Comparison of ENCODE assay signal across 11 mouse cellular contexts in genomic region chr11:65160991-65161880, GRCm38 (mm10). TPM values are rescaled to one million over a fixed set of nuclear protein-coding genes. Genes with fewer than 3 reads are reported as not detected.
DNase-seq lines count a peak whose midpoint lies in the region; ATAC-seq and TF ChIP-seq lines count a peak whose summit lies in the region.
"Had no signal": no experiment of that assay in that cellular context is flagged by ENCODE, and none has a peak within 500 bp of the region (broad histone marks: within the 10 kb centered on the region; RNA-seq: fewer than 3 reads in every experiment).

No protein-coding gene starts in this region.

- peak overlapping the region; percentile 81; the same call in 1 of the 2 replicates for H3K9ac ChIP-seq in ES-E14 (ENCODE audit: insufficient read depth, low read depth, low read length, poor library complexity, severe bottlenecking)

- peak overlapping the region; percentile 93 to 95; a peak in 3 of 4 replicates for H3K4me3 ChIP-seq in ES-E14 (ENCODE audit: insufficient read depth in 1 of 2, low read depth in 1 of 2, low read length in 2 of 2, poor library complexity in 1 of 2, severe bottlenecking in 1 of 2)
- H3K4me3 ChIP-seq in hindbrain, embryonic 10.5 days = peak overlapping the region; percentile 86

- DNase-seq in heart, adult 11 months = peak; percentile 86
- DNase-seq in heart, postnatal 36 days = no peak
- no peak for DNase-seq in ES-E14 (ENCODE audit: low read depth, low spot score)
- no peak for DNase-seq in hindbrain, embryonic 10.5 days (ENCODE audit: low spot score)
- peak; percentile 84 for DNase-seq in lung, postnatal 36 days
- no peak for DNase-seq in B cell, adult 2 months
- no peak for DNase-seq in retina, embryonic 14.5 days (ENCODE audit: low spot score)

- H3K4me1 ChIP-seq in ES-E14 (ENCODE audit: control insufficient read depth in 2 of 2, insufficient read depth in 2 of 2, low read length in 2 of 2, poor library complexity in 1 of 2) = peaks cover 2 to 4% of the 10 kb centered on the region in 2 experiments; a peak in 2 of 4 replicates
- H3K4me1 ChIP-seq in hindbrain, embryonic 10.5 days (replicated peaks) = peaks cover 21% of the 10 kb centered on the region

- no peak for ATAC-seq in monocyte, adult 5-6 weeks (replicated peaks; ENCODE audit: insufficient number of reproducible peaks, low FRiP score, low TSS enrichment, poor library complexity, severe bottlenecking)

- H3K36me3 ChIP-seq in ES-E14 (ENCODE audit: control insufficient read depth, insufficient read depth, low read length, poor library complexity, severe bottlenecking) = no peaks in the 10 kb centered on the region
- no peaks in the 10 kb centered on the region for H3K36me3 ChIP-seq in hindbrain, embryonic 10.5 days

- 69% methylated on average over 7 of the region's 7 CpGs for WGBS in hindbrain, embryonic 10.5 days

- in situ Hi-C loops in ES-E14 (cut with MboI; ENCODE audit: low sequenced_read_pairs in 2 of 2, unreplicated experiment in 2 of 2) = no loop called here

- intact Hi-C loops in heart, postnatal 36 days (cut with DNase I) = loop anchor here (5.0 kb wide), 1 partner anchor 99 kb away; no protein-coding TSS in a partner anchor

- no peaks in the 10 kb centered on the region for H3K9me3 ChIP-seq in ES-E14 (ENCODE audit: control insufficient read depth, insufficient read depth, low read depth, low read length)
- H3K9me3 ChIP-seq in hindbrain, embryonic 10.5 days = no peaks in the 10 kb centered on the region

- H3K27ac ChIP-seq in ES-E14 (ENCODE audit: insufficient read depth, low read depth, low read length, poor library complexity, severe bottlenecking) = no peak overlapping the region
- 0 out of 2 replicates have a peak overlapping the region, but pooled peaks have one; percentile 89 for H3K27ac ChIP-seq in hindbrain, embryonic 10.5 days
- H3K27ac ChIP-seq: macrophage had no signal

- peaks cover 16% of the 10 kb centered on the region for H3K27me3 ChIP-seq in hindbrain, embryonic 10.5 days (ENCODE audit: insufficient read depth, poor library complexity, severe bottlenecking)
- H3K27me3 ChIP-seq: CH12.LX had no signal

TF ChIP-seq in ES-E14, 5 proteins besides CTCF, POLR2A, EP300 and RAD21:
- TF ChIP-seq CHD2 (IDR thresholded peaks at IDR 0.05; ENCODE audit: low read depth, low read length) (no peak), ZNF384 (IDR thresholded peaks at IDR 0.05; ENCODE audit: low read depth, low read length) (no peak), MAFK (IDR thresholded peaks at IDR 0.05; ENCODE audit: insufficient read depth, low read depth, low read length) (no peak)
TF ChIP-seq in ES-E14: peak in this region for 0.

RNA-seq across cellular contexts. Expression of gene Arhgap44, which starts 1.5 kb away (rescaled TPM):
- total RNA-seq in heart, postnatal 36 days (2021) = 10 to 100 TPM; 20.8 to 24.3 TPM
- total RNA-seq in ES-E14 (2012; rRNA removed) = 8.8 and 9.5 TPM in 2 replicates
- polyA plus RNA-seq in hindbrain, embryonic 10.5 days (2016; fragmentation: Nextera tagmentation; extraction: Ambion mirVana) = 4.5 and 4.8 TPM in 2 replicates
- not detected in 3 replicates for total RNA-seq in monocyte, adult 5-6 weeks (2017)
- total RNA-seq: CH12.LX had no signal
- polyA plus RNA-seq: erythroblast, embryonic 14.5 days; macrophage had no signal

RNA-seq across cellular contexts. Expression of gene 1700086D15Rik, which starts 1.5 kb away (rescaled TPM):
- total RNA-seq in heart, postnatal 36 days (2021) = not detected
- total RNA-seq in ES-E14 (2012; rRNA removed) = 1.1 and 1.7 TPM in 2 replicates
- polyA plus RNA-seq in hindbrain, embryonic 10.5 days (2016; fragmentation: Nextera tagmentation; extraction: Ambion mirVana) = not detected in 2 replicates
- not detected in 3 replicates for total RNA-seq in monocyte, adult 5-6 weeks (2017)
- total RNA-seq: CH12.LX had no signal
- polyA plus RNA-seq: erythroblast, embryonic 14.5 days; macrophage had no signal

Comparison
In these comparisons a context has a peak if more than half of its experiments do, and no peak if none do; other contexts are left out.
1. DNase-seq: peak in heart, adult 11 months (single experiment) and lung, postnatal 36 days (single experiment); none in heart, postnatal 36 days (0 of 2), ES-E14 (single experiment), hindbrain, embryonic 10.5 days (single experiment), B cell, adult 2 months (0 of 2) and retina, embryonic 14.5 days (single experiment).